Mouse (Mus musculus): ENCODE data around the gene Apba2.

Apba2 gene

DNA sequence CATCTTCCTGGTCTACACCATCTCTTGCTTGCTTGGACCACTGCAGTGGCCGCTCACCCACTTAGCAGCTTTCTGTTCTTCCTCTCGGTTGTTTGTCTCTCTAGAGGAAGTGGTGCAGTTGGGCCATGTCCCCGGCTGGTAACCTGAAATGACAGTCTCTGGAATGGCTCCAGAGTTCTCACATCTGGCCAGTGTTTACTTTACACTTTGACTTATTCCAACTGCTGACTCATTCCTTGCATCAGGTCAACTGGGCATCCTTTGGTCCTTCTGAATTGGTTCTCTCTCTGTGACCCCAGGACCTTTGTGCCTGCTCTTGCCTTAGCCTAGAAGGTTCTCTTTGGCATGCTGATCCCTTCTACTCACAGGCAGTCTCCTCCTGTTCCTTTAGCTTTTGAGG is 227.3 kb downstream of the Apba2 start:
- no peak for DNase-seq (ENCODE audit: low read depth)

DNA sequence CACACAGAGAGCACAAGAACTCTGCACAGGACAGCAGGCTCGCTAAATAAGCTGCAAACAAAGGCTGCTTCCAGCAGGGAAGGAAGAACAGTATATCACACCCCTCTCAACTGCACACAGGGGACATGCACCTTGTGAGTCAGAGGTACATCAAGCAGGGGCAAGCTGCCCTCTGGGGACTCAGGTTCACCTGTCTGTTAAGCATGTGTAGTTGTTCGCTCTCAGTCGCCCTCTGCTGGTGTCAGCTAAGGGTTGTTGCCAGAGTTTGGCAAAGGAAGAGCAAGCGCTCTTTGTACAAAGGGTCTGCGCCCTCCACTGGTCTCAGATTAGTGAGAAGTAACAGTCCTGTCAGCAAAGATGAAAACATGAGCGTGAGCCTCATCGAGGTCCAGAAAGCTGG is 228.3 kb downstream of the Apba2 start:
- DNase-seq (ENCODE audit: low read depth) = peak; percentile 13

DNA sequence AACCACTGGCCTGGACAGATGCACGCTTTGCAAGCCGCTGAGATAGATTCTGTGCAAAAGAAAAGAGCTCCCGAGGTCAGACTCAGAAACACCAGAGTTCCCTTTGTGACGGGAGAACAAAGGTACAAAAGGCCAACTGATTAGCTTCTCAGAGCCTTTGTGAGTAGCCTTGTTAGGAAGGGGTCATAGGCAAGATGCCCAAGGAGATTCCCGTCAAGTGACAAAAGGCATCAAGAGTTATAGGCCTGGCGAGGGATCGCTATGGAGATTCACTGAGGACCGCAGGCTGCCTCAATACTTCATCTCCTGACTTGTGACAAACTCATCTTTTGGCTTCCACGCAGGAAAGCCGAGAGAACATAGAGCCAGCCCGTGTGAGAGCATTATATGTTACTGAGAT is 237.6 kb downstream of the Apba2 start:
- DNase-seq (ENCODE audit: low read depth) = no peak

DNA sequence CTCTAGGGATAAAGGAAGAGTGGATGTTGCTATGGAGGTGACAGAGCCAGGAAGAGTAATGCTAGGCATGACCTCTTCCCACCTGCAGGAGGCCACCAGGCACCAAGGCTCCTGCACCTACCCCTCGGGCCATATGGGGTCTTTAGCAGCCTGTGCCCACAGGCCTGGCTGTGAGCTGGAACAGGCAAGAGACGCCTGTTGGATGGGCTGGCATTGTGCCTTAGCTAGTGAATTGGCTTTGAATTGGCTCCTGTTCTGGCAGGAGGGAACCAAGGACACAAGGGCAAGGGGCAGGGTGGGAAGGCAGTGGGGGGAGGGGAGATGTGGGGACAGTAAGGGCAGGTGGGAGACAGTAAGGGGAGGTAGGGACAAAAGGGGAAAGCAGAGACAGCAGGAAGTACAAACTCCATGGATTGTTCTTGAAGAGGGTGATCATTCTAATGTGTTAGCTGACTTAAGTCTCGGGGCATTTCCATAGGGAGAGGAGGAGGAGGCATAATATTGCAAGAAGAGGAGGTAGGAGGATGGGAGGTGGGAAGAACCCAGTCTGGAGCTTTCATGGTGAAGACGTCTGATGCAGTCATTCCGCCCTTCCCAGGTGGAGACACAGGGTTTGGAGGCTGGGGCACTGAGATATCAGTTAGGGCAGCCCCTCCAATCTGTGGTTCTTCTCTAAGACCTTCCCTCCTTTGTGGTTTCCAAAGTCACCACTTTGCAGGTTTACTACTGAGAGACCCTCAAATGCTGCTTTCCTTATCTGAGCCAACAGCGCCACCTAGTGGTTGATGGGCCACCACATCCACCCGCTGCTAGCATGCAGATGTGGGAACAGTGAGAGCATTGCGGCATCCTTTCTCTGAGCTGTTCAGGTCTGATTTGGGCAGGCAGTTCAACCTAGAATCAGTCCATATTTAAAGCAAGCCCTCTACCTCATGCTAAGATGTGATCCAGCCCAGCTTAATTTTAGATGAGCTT is 240.1 kb downstream of the Apba2 start:
- peak; percentile 42 for DNase-seq (ENCODE audit: low read depth)

DNA sequence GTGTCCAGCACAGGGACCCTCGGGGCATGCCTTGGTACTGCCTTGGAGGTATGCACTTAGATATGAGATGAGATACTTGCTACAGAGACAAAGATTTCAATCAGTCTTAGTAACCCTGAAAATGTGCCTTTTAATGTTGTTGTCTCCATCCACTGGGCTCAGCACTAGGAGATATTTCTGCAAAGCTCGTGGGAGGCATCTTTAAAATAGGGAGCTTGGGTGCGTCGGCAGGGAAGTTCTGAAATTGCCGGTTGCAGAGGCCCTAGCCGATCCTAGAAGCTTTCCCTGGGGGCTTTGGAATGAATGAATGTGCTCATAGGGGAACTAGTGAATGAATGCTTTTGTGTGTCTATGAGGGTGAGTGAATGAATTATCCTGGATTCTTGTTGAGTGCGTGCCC is 242.1 kb downstream of the Apba2 start:
- no peak for DNase-seq (ENCODE audit: low read depth)

DNA sequence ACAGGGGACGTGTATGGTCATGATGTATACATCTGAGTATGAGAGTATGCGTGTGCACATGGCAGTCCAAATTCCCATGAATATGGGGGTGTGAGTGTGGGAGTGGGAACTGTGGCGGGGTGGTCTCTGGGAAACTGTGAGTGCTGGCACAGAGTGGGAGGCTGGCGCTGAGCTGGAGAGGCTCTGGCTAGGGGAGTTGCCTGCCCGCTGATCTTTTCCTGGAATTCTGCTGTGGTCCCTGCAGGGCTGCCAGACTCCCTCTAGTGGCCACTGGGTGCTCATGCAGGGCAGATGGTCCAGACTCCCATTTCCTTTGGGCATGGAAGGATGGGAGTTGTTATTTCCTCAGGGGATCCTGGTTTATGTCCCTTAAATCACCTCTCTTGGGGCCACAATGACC is 250.0 kb downstream of the Apba2 start:
- peak; percentile 2 for DNase-seq (ENCODE audit: low read depth)

DNA sequence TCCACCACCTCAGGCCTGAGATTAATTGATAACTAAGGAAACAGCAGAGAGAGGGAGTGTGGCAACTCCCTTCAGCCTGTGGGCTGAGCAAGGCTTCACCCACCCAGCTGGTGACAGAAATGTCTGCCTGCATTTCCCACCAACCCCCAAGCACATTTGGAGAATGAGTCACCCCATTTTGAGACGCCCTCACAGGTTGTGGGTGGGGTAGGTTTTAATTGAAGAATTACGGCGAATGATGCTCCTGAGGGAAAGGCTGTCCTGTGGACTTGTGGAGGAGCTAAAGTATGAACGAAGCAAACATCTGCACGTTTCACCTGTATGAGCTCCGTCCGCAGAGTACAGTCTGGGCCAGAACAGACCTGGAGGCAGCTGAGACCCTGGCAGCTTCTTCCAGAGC is 250.6 kb downstream of the Apba2 start:
- no peak for DNase-seq (ENCODE audit: low read depth)

DNA sequence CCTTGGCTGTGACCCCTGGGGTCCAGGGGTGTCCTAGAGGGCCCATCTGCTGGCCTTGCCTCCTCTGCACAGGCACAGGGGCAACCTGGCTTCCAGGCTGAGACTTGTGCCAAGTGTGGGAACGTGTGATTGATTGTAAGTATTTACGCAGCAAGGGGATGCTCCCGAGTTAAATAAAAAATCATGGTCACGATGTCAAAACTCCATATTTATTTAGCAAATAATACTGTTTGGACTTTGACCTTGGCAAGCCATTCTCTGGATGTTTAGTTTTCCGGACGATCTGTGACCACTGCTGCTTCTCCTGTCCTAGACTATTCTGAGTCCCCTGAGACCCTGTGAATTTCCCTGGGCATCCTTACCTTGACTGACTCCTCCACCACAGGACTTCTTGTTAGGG is 252.2 kb downstream of the Apba2 start:
- DNase-seq (ENCODE audit: low read depth) = no peak

DNA sequence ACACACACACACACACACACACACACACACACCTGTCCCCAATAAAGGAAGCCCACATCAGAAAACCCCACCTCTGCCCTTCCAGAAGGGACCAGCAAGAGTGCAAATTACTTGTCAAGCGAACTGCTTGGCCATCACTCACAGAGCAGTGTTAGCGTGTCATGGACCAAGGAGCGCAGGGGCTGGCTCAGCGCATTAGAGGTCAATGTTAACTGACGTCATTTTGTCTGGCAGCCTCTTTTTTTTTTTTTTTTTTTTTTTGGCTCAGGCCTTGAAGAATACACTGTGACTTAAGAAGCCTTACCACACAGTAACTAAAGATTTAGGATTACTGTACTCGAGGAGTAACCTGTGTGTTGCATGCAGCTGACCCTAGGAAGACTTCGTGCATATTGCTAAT is 252.7 kb downstream of the Apba2 start:
- DNase-seq (ENCODE audit: low read depth) = no peak

DNA sequence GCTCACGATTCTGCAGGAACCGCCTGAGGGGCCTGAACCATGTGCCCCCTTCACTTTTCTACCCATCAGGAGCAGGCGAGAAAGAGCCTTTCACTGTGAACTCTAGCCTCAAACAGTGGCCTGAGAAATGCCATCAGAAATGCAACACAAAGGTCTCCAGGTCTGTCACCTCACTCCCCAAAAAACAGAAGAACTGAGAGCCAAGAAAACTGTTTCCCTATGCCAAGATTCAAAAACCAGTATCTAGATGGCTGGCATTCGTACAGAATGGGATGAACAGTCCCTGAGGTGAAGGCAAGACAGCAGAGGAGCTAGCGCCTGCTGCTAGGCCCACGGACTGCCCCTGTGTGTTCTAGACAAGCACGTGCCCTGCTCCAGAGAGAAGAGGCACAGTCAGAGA is 253.6 kb downstream of the Apba2 start:
- no peak for DNase-seq (ENCODE audit: low read depth)

DNA sequence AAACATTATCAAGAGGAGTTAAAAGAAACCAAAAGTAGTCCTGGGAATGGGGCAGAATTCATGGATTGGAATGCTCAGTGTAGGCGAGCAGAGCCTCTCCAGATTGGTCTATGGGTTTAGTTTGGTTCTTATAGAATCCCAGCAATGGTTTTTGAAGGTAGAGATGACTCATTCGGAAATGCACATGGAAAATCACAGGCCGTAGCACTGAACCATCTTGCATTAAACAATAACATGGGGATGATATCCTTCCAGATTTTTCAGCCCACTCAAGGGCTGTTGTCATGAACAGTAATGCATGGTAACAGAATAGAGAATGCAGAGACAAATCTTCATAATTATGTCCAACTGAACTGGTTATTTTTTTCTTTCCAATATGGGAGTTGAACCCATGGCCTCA is 264.1 kb downstream of the Apba2 start:
- DNase-seq (ENCODE audit: low read depth) = no peak

DNA sequence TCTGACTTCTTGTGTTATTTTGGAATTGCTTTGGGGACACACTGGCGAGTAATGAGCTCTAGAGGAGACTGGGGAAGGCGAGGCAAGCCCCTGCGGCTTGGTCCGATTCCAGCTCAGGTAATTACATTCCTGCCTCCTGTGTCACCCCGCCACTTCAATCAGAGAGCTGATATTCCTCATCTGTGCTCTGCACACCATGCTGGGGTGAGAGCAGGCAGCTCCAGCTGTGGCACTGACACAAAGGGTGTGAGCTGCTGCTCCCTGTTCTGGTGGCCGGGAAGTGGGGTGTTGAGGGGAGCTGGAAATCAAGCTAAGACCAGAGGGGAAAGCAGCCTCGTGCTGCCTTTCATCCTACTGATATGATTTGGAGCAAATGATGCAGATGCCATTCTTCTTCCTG is 268.3 kb downstream of the Apba2 start:
- no peak for DNase-seq (ENCODE audit: low read depth)

DNA sequence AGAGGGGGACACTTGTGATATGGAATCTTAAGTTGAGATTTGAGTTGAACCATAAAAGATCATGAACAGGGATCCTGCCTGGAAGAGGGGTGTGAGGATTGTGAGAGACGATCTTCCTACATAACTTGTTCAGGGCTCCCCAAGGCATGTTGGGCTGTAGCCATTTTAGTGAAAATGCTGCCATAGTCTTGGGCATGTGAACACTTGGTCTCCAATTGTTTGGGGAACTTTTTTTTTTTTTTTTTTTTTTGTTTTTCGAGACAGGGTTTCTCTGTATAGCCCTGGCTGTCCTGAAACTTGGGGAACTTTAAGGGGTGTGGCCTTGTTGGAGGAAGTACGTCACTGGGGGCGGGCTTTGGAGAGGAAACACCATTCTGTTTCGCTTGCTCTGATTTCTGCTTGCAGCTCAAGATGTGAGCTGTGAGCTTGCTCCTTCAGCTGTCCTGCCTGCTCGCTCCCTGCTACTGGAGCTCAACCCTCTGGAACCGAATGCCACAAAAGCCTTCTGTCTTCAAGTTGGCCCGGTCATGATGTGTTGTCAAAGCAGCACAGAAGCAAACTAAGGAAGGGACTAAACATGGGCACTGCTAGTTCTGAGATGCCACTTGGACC is 269.4 kb downstream of the Apba2 start:
- no peak for DNase-seq (ENCODE audit: low read depth)

DNA sequence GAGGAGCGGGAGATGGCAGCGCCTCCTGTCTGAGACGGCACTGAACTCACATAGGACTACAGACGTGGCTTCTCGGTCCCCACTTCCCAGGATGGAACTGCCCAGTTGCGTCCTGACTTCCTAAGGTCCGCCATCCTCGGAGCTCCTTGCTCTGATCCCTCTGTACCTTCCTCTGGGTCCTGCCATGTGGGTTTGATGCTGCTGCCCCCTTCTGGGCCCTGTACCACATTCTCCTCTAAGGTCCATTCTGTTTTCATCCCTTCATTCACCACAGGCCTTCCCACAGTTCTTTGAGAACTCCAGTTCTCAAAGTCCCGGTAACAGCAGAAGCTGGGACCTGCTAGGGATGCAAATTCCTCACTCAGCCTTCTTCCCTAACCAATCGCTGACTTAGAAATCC is 272.0 kb downstream of the Apba2 start:
- DNase-seq (ENCODE audit: low read depth) = no peak

DNA sequence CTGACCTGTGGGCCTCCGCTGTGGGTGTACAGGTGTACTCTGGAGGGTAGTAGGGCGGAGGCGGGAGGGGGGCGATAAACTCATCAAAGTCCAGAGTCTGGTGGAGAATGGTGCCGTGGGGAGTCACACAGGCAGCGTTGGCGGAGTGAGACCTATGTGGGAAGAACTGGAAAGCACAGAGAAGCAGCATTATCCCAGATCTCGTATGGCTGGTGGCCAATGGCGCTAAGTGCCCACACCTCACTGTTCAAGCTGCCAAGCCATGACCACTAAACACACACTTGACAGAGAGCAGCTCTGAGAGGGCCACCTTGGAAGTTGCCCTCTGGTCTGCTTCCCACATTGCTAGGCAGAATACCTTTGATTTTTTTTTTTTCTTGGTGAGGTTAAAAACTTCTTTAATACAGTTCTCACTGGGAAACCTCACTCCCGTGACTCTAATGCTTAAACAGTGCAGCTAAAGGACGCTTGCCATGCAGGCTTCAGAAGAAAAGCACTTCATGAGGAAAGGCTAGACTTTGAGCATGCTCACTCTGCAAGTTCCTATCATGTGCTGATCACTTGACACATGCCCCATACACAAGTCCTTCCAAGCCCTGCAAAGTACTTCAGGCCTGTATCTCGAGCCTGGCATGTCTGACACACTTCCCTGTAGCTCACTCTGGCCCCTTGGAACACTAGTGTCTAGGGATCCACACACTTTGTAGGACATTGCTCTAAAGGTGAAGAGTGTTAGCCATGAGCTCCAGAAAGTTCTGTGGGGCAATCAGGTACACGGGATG is 275.4 kb downstream of the Apba2 start:
- no peak for DNase-seq (ENCODE audit: low read depth)

DNA sequence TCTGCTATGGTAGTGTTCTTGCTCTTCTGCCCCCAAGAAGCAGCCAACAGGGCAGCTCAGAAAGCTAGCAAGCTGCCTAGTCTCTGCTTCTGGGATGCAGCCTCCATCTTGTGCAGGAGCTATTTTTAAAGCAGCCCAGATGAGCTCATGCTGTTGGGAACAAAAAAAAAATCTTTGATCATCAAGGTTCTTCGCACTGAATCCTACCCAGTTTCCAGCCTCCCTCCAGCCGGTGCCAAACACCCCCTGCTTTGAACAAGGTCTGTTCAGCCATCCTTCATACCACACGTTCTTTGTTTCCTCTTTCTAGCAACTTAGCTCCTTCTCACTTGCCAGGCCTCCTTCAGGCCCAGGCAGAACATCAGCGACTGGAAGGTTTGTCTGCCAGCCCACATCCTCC is 278.0 kb downstream of the Apba2 start:
- no peak for DNase-seq (ENCODE audit: low read depth)

DNA sequence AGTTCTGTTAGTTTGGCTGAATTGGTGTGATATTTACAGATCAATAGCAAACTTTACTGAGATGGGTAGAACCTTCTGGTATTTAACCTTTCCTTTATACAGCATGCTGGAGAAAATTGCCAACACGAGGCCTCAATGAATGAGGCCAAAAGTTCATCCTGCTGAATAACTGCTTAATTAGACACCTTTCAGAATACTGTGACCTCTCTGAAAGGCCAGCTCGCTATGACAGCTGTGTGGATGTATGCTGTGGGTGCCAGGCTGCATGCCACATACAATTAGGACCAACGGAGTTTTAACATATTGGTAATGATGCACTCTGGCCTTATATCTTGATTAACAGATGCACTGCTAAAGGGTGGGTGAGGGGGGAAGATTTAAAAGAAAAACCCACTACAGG is 283.5 kb downstream of the Apba2 start:
- DNase-seq (ENCODE audit: low read depth) = no peak

DNA sequence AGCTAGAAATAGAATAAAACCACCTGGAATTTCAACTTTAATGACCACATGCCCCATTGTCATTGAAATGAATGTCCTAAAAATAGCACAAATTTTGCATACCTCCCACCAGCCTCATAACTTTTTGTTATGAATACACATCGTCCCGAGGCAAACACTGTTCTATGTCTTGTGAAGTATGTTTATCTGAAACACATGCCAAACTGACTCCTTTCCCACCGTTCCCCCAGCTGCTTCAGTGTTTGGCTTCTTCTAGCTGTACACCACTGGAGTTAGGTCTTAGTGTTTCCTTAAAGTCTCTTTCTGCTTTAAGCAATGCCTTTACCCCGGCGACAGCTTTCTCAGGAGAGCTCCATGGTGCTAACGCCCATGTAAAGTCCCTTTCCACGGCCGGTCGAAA is 289.6 kb downstream of the Apba2 start:
- DNase-seq (ENCODE audit: low read depth) = no peak

DNA sequence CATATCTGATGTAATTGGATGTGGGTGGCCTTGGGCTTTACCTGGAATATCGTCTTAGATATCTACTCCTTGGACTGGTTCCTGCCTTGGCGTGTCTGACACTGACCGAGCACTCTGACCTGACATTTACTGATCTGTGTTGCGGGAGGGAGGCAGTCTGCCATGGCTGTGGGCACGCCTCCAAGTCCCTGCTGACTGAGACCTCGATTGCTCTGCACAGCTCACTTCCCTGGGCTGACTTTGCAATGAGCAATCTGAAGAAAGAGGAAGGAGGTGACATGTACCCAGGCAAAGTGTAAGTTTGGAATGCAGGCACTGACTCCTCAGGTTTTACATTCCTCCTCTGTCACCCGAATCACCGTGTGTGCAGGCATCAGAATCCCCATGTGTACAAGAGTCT is 290.5 kb downstream of the Apba2 start:
- DNase-seq (ENCODE audit: low read depth) = no peak

DNA sequence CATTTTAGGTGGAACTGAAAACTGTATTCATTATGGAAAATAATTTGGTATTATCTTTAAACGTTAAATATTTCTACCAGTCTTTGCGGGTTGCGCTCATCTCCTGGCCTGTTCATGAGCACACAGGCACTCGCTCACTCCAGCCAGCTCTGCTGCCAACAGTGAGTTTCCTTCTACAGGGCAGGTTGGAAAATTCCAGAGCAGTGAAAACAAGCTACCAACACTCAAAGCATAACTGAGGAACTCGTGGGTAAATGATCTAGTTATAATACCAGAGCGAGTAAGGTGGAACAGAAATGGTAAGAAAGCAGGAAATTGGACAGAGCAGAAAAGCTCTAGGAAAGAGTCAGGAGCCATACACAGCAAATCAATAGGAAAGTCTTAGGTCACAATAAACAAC is 294.0 kb downstream of the Apba2 start:
- DNase-seq (ENCODE audit: low read depth) = no peak

Measured in 416B (cell line).